Mouse (Mus musculus) erythroid progenitor cell, adult 5-6 weeks (primary cell): Measurements from ENCODE around the gene Adgrg1. TPM values are rescaled to one million over a fixed set of nuclear protein-coding genes. Genes with fewer than 3 reads are reported as not detected.

Source experiments
- ATAC-seq: replicated peaks from 2 replicates; pipeline ENCODE4 v1.8.0; 2016; ENCODE audit warnings: moderate number of reproducible peaks, mild to moderate bottlenecking, moderate TSS enrichment, inconsistent platforms; ENCODE audit not compliant: poor library complexity, low FRiP score, severe bottlenecking
- total RNA-seq, 2 experiments: library from RNA; stranded (forward) in 1 of 2; stranded (reverse) in 1 of 2; fragments of 150-400 nt in 1 of 2; fragments of 186-747, 209-891 nt in 1 of 2; gene quantifications; 2 replicates each; pipeline versions ENCODE4 v1.2.3 to v1.2.4; 2015 to 2017; ENCODE audit warnings: low replicate concordance in 2 of 2

Adgrg1 gene
- 29.3 and 55.9 TPM in 2 replicates for total RNA-seq (2015; ENCODE audit: low replicate concordance)
- total RNA-seq (2017; ENCODE audit: low replicate concordance): 12.4 and 14.4 TPM in 2 replicates

DNA sequence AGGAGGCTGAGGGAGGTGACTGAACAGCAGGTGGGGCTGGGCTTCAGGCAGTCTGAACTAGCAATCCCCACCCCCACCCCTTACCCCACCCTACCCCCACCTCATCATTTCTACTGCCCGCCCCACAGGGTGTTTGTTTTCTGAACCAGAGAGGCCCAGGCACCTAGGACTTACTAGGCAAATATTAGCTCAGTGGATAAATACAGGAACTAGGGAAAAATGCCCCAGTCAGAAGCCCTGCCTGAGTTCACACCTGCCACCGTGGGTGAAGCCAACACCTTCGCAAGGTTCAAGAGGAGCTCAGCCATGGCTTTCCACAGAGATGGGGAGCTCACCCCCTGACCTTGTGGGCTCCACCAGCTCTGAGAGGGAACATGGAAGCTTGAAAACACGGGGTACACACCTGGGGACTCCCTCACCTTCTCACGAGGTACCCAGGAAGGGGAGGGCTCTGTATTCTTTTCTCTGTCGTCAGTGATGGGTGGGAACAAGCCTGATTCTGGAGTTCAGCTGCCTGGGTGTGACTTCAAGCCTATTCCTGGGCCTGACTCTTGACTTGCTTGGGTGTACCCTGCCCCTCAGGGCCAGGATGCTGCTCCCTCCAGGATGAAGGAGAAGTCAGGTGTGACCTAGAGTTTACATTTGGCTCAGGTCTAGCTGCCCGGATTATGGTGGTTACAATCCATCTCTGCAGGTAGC, at the start of gene Adgrg1:
TSS of gene Adgrg1 (plus strand) at position 285 of the 699 bp plus-strand sequence.
- ATAC-seq: no peak

DNA sequence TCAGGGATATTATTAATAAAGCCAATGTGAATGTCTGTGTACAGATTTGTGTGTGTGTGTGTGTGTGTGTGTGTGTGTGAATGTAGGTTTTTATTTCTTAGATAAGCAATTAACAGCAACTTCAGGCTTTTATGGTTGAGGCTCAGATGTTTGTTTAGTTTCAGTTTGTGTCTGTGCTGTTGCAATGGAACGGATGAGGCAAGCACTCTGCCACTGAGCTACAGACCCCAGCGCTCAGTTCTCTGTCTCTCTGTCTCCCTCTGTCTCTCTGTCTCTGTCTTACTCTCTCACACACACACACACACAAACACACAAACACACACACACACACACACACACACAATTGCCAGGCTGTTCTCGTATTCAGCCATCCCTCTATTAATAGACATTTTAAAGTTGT, 46.3 kb upstream of the Adgrg1 start:
- ATAC-seq: no peak

DNA sequence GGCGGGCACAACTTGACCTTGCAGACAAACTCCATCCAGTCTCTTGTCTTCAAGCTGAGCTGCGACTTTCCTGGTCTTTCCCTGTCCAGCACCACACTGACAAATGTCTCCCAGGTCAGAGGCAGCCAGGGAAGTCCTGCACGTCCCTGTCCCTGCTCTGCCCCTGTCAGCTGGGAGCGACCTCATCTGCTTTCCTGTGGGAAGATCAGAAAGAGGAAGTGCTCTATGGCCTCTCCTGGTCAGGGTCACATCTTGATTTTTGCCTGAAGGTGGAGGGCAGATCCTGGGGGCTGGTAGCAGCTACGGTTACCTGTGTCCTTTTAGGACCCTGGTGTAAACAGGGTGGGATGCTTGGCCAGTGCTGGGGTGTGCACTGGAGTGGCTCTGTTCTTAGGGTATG, 40.6 kb upstream of the Adgrg1 start:
- ATAC-seq: no peak

DNA sequence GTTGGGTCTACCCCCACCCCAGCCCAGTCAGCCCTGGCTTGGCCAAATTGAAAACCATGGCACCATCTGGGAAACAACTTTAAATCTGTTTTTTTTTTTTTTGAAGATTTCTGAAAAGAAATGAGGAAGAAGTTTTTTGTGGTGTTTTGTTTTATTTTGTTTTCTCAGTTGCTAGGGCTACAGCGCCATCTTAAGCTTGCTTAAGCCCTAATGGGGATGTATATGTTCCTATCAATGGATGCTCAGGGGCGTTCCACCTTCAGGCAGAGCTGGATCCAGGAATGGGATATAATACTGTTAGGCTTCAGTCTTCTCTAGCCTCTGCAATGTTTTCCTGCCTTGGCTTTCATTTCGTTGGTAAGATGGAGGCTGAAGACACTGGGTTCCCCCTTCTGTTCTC, 39.4 kb upstream of the Adgrg1 start:
- ATAC-seq: no peak

DNA sequence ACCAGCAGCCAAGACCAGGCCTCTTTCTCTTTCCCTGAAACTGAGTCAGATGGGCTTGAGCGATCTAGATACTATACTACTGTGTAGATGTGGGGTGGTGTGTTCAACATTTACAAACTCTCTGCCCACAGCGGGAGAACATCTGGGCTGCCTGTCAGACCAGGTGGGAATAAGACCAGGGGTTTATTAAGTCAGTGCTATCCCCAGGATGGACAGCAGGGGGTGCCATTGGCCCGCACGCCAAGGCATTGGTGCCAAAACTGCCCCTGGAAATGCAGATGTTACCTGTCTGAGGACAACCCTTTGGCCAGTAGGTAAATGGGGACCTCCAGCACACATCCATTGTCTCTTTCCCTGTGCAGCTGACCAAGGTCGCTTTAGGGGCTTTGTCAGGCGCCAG, 32.0 kb upstream of the Adgrg1 start:
- peak; percentile 56; the same call in 1 of the 2 replicates for ATAC-seq

DNA sequence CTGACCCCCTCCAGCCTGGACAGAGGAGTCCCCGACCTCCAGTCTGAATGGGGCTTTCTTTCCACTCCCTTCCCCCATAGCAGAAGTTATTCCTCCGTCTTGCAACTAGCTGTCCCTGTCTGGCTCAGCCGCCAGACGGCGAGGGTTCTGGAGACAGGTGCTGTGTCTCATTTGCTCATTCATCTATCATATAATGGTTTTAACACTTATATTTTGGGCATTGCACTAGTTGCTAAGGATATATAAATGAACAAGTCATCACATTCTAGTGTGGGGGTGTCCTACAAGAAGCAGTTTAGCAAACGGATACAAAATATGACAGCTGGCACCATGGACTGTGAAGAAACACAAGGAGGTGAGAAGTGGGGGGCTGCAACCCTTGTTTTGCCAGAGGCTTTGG, 29.4 kb upstream of the Adgrg1 start:
- no peak for ATAC-seq

DNA sequence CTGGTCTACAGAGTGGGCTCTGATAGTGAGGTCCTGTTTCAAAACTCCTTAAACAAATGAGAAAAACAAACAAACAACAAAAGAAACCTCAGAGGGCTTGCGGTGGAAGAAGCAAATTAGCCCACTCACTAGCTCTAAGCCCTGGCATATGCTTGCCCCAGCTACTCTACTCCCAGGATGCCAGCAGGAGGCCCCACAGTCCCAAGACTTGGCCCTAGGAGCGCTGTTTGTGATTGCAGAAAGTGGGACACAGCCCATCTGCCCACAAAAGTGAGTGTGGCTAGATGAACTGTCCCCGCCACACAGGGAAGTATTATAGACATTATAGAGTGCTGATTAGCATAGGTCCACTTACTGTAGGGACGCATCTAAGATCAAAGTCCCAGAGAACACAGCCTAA, 26.1 kb upstream of the Adgrg1 start:
- no peak for ATAC-seq

DNA sequence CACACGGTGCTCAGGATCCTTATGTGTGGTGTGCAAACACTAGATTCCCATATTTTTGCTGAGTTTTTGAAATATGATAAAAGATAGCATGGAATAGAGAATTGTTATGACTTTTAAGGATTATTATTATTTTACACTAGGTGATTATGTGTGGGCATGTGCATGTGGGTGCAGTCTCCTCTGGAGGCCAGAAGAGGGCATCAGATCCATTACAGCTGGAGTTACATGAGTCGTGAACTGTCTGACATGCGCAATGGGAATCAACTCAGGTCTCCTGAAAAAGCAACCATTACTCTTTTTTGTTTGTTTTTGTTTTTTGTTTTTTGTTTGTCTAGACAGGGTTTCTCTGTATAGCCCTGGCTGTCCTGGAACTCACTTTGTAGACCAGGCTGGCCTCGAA, 25.5 kb upstream of the Adgrg1 start:
- no peak for ATAC-seq

DNA sequence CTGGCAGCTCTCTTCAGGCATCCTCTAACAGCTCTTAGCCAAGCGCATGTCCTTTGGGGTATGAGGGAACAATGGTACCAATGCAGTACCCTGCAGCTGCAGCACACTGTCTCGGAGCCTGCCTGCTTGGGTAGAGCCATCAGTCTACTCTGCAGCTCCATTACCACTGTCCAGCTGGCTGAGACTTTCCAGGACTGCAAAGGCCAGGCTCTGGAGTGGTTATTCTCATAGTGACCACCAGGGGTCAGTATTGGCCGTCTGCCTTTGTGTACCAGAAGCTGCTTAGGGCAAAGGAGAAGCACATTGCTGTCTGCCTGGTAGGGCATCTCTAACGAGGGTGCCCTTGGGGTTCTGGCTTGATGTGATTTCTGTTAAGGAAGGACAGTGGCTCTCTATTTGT, 24.5 kb upstream of the Adgrg1 start:
- peak; percentile 75 for ATAC-seq

DNA sequence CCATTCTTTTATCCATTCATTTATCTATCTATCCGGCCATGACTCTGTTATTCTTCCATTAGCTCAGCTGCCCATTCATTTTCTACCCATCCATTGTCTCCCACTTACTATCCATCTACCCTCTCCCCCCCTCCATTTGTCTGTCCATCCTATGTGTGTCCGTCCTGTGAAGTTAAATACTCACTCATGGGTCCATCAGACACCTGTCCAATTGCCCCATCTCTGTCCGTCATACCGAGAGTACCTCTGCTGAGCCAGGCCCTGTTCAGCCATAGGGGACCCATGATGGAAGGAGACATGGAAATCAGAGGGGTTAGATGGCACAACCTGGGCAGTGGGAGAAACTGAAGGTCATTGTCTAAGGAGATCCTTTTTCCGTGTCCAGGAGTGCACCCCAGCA, 24.1 kb upstream of the Adgrg1 start:
- ATAC-seq: no peak

DNA sequence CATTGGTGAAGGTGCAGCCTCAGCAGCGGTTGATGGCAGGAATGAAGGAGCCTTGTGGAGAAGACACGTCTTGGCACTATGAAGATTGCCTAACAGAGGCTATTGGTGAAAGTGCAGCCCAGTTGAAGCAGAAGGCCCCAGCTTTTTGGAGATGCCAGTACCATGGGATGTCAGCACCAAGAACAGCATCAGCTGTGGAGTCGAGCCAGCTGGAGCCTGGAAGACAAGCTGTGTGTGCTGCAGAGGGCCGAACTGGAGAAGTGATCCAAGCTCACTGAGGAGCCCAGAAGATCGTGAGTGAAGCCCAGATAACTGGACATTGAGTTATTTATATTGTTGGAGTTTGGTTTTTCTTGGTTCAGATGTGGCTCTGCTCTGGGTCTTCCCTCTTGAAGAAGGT, 22.5 kb upstream of the Adgrg1 start:
- ATAC-seq: no peak

DNA sequence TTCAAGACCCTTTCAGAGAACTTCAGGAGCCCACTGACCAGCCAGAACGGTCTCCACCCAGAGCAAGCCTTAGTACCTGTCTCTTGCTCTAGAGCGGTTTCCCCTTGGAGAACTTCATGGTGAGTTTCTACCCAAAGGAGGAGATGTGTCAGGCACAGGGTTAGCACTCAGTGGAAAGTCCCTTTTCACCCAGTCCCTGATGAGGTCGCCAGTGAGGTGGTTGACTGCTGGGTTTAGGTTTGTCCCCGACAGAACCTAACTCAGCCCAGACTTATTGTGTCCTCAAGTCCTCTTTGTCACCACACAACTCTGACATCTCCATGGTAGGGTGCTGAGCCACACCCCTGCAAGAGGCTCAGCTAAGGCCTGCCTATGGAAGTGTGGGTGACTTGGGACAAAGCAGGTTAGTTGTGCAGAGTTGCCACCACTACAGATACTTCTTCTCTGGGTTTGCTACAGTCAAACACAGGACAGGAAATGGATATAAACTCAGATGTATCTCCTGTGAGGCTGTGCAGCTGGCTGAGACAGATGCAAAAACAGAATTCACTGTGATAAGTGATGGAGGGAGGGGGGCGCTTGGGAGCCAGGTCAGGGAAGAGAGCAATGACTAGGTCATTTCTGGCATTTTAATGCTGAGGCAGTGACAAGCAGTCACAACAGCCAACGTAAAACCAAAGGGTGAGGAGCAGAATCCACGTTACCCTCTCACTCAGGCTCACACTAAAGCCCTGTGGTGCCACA, 20.8 kb upstream of the Adgrg1 start:
- ATAC-seq: no peak

DNA sequence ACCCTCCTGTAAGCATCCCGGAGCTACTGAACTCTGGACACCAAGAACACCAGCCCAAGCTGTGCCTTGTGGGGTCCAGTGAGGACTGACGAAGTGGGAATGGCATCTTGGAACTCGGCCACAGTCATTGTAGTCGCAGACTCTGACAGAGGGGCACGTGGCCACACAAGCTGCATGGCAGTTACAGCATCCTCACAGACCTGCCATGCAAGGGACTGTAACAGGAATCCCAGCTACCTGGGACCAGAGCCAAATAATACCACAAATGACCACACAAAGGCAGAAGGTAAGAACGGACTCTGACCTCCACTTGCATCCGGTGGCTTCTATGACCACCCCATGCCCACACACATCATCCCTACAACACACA, 20.2 kb upstream of the Adgrg1 start:
- ATAC-seq: no peak

DNA sequence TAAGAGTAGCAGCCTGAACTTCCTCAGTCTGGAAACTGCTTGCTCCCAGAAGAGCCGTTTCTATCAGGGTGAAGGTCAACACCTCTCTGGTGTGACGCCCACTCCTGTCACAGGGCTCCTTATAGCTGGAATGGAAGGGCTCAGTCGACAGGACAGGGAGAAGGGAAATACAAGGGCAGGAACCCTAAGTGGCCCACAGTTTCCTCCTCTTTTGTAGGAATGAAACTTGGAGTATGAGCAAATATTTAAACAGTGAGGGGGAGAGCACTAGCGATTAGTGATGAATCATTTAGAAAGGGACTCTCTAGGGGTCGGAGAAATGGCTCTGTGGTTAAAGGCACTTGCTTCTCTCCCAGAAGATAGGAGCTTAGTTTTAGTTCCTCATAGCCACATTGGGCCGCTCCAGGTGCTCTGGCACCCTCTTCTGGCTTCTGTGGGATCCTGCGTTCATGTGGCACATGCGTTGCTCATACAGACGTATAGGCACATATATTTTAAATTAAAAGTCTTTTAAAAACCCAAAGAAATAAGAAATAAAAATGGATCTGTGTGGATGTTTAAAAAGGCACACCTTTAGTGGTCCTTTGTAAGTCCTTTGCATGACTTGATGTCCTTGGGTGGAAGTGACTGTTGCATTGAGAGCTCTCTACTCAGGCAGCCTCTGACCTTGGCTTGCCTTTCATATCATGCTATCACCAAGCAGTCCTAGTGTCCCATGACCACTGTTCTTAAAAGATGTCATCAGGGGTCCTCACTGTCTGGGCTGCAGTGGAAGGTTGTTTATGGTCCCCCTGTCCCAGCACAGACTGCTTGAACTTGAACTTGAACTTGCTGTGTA, 19.4 kb upstream of the Adgrg1 start:
- ATAC-seq: peak; percentile 92

DNA sequence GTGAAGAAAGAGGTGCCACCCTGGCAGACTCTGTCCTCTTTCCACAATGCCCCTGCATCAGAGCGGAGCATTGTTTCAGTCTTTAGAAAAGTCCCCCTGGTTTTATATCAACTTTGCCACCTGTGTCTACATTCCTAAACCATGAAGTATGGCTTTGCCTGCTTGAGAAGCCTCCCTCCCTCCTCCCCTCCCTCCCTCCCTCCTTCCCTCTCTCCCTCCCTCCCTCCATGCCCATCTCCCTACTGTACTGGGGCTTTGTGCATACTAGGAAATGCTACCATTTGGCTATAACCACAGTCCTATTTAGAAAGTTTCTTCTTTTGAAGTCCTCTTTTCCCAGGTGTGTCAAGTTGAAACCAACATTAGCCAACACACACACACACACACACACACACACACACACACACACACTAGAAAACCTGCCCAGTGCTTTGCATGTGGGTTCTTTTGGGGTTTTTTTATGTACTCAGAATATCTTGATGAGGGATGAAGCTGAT, 18.4 kb upstream of the Adgrg1 start:
- ATAC-seq: no peak

DNA sequence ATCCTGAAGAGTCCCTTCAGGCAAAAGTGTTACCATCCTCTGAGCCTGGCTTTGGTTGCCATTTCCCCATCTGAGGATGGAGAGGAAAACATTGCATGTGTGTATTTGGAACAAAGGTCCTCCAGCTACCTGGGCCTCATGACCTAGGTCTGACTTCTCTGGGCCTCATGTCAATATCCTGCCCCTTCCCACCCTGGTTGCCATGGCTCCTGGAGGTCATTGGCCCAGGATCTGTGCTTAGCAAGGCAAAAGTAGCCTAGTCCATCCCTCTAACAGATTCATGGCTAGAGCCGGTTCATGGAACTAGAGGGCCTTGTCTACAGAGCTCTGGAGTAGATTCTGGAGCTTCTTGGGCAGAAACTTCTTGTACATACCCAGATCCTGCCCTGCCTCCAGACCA, 12.3 kb upstream of the Adgrg1 start:
- no peak for ATAC-seq

DNA sequence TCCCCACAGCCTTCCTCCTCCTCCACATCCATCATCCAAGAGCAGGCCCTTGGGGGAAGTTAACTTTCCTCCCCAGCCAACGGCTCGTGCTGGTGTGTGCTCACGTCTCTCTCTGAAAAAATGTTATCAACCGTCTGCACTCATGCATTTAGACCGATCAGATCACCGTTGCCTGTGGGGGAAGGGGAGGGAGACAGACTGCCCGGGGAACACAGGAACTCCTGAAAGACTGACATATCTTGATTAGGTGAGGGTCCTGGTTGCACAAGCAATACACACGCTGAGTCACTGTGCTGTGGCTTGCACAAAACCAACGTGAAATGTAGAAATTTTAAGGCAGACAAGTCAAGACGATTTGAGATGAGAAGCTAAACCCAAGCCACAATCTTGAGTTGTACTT, 9.7 kb upstream of the Adgrg1 start:
- peak; percentile 87 for ATAC-seq

DNA sequence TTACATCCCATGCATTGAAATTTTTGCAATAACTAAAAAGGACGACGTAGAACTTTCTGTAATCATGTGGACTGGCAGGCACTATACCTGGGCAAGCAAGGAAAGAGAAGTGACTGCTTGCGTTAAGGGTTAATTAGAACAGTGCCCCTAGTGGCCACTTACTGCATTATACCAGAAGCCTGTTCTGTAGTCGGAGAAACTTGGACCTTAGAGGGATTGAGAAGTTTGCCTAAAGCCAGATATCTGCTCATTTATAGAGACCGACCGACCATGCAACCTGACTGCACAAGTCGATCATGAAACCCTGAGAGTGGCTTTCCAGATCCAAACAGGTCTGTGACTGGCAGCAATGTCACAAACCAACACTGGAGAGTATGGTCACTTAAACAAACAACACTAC, 8.0 kb upstream of the Adgrg1 start:
- ATAC-seq: peak; percentile 68

DNA sequence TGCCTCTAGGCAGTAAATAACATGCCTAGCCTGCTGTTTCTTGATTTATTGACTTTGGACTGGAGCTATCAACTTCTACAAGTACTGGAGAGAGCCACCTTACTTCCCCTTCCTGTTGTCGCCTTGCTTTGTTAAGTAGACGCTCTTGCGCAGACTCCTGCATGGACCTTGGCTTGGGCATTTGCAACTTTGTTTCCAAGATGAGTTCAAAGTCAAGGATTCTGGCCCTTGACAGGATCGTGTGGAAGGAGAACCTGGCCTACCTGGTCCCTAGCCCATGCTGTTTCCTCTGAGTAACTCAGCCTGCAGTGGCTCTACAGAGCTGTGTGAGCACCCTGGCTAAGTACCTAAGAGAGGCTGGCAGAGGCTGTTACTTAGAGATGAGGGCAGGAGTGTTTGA, 7.5 kb upstream of the Adgrg1 start:
- ATAC-seq: no peak

DNA sequence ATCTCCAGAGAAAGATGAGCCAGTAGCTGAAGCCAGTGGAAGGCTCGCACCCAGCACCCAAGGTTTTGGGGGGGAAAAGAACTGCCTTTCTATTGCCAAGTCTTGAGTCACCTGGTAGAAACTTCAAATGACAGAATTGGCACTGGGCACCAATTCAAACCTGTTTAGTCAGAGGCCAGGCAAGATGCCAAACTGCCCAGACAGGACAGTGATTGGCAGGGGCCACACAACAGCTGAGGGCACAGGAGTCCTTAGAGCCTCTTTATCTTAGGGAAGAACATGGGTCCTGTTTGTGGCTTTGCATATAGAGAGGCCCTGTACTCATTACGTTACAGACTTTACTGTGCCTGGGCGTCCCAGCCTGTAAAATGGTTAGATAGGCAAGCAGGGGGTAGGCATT, 7.0 kb upstream of the Adgrg1 start:
- ATAC-seq: no peak

DNA sequence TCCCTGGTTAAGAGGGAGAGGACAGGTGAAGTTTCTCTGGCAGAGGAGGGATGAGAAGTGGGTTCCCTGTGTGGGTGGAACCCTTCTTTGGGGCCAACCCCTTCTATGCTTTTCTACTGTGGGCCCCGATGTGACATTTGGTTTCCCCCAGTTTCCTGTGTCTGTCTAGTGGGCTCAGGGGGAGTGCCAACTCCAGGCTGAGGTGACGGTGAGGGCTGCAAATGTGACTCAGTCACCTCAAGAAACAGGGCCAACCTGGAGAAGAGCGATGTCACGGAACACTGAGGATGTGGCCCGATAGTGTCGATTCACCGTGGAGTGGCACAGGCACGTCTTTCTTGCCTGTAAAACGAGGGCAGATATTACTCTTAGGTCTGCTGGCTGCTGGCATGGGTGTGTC, 1.3 kb upstream of the Adgrg1 start:
- ATAC-seq: no peak
